In genomic region chr10:99269301-99269701, GRCm38 (mm10) we compare ENCODE assay signal across 8 mouse cellular contexts. TPM values are rescaled to one million over a fixed set of nuclear protein-coding genes. Genes with fewer than 3 reads are reported as not detected.
A peak's percentile ranks its signal among the peaks of the same experiment; 100 is the strongest.
DNase-seq lines count a peak whose midpoint lies in the region; ATAC-seq and TF ChIP-seq lines count a peak whose summit lies in the region.

No protein-coding gene starts in this region.

- H3K36me3 ChIP-seq in hindbrain, embryonic 12.5 days, result no peaks in the 10 kb centered on the region

- DNase-seq in kidney, adult 18-20 months, result peak; percentile 23
- DNase-seq in kidney, postnatal 36 days, result no peak
- DNase-seq in mesoderm, embryonic 11.5 days (ENCODE audit: low read depth, low spot score), result peak; percentile 73
- no peak for DNase-seq in cerebellum, adult 11-12 months
- DNase-seq in cerebellum, postnatal 25 days, result no peak
- no peak for DNase-seq in cerebellum, postnatal 36 days

- no peaks in the 10 kb centered on the region for H3K9me3 ChIP-seq in hindbrain, embryonic 12.5 days (replicated peaks)

- 10% methylated on average over 4 of the region's 4 CpGs for WGBS in hindbrain, embryonic 12.5 days

- peaks cover 29% of the 10 kb centered on the region for H3K27me3 ChIP-seq in hindbrain, embryonic 12.5 days

- H3K4me3 ChIP-seq in cortical plate, adult 2 months (ENCODE audit: insufficient read depth, low read length), result no peak overlapping the region
- H3K4me3 ChIP-seq in hindbrain, embryonic 12.5 days, result no peak overlapping the region

- no peak for TF ChIP-seq POLR2A in cortical plate, adult 2 months (IDR thresholded peaks at IDR 0.05; ENCODE audit: extremely low read depth, insufficient read depth, low read length)

- ATAC-seq in hindbrain, embryonic 12.5 days (ENCODE audit: low FRiP score), result peak; percentile 38; the same call in 1 of the 2 replicates

- peaks cover 3% of the 10 kb centered on the region; the same call in 1 of the 2 replicates for H3K4me1 ChIP-seq in cortical plate, adult 2 months (ENCODE audit: control insufficient read depth, insufficient read depth, low read length)
- peaks cover 40% of the 10 kb centered on the region for H3K4me1 ChIP-seq in hindbrain, embryonic 12.5 days

- peak overlapping the region; percentile 65 for H3K27ac ChIP-seq in cortical plate, adult 2 months (ENCODE audit: insufficient read depth, low read length)
- H3K27ac ChIP-seq in hindbrain, embryonic 12.5 days, result peak overlapping the region; percentile 24

- H3K9ac ChIP-seq in hindbrain, embryonic 12.5 days, result no peak overlapping the region

- no peak for TF ChIP-seq CTCF in cortical plate, adult 2 months (IDR thresholded peaks at IDR 0.05; ENCODE audit: extremely low read depth, insufficient read depth, low read length)

- 0 out of 2 replicates have a peak overlapping the region, but pooled peaks have one; percentile 30 for H3K4me2 ChIP-seq in hindbrain, embryonic 12.5 days (replicated peaks)

RNA-seq across cellular contexts. Expression of gene Dusp6, which starts 6.3 kb away (rescaled TPM):
- 69.9 and 75.8 TPM in 2 replicates for polyA plus RNA-seq in cortical plate, adult 2 months (2012; rRNA removed)
- 38.3 and 39.6 TPM in 2 replicates for polyA plus RNA-seq in hindbrain, embryonic 12.5 days (2016; fragmentation: Nextera tagmentation; extraction: Ambion mirVana)

Comparison
In these comparisons a context has a peak if more than half of its experiments do, and no peak if none do; other contexts are left out.
1. DNase-seq: peak in kidney, adult 18-20 months (single experiment) and mesoderm, embryonic 11.5 days (single experiment); none in kidney, postnatal 36 days (0 of 2), cerebellum, adult 11-12 months (single experiment), cerebellum, postnatal 25 days (0 of 2) and cerebellum, postnatal 36 days (0 of 2).